Mouse (Mus musculus) hematopoietic stem cell, adult 5-6 weeks (primary cell): ENCODE results near the gene Ephb4. TPM values are rescaled to one million over a fixed set of nuclear protein-coding genes. Genes with fewer than 3 reads are reported as not detected.
A peak's percentile ranks its signal among the peaks of the same experiment; 100 is the strongest.

ENCODE experiments used
- ATAC-seq, 2 experiments: fragments of 125-278 bp in 1 of 2; replicated peaks in 1 of 2; 2 replicates each; pipeline ENCODE4 v1.8.0; 2016 to 2017; ENCODE audit warnings: inconsistent platforms in 2 of 2, mild to moderate bottlenecking in 2 of 2, moderate number of reproducible peaks in 2 of 2, low read depth in 1 of 2, moderate TSS enrichment in 1 of 2; ENCODE audit not compliant: low FRiP score in 2 of 2, poor library complexity in 2 of 2, severe bottlenecking in 2 of 2, insufficient read depth in 1 of 2, low TSS enrichment in 1 of 2
- total RNA-seq: library from RNA; stranded (forward); fragments of 172-1452, 232-1000 nt; gene quantifications from 2 replicates; pipeline ENCODE4 v1.2.3, GENCODE M21; 2017

The Ephb4 gene
- 1.3 and 3.7 TPM in 2 replicates for total RNA-seq

- peak; percentile 30 to 47; a peak in 2 of 4 replicates for ATAC-seq
Measured at GRCm38 (mm10) chr5:137349384-137350204, at the start of gene Ephb4. TSS of gene Ephb4 (plus strand) at chr5:137350109.

- no peak for ATAC-seq
Measured at GRCm38 (mm10) chr5:137301253-137301652, 48.7 kb upstream of the Ephb4 start.

- ATAC-seq, result no peak
Measured at GRCm38 (mm10) chr5:137303609-137304008, 46.3 kb upstream of the Ephb4 start.

- no peak for ATAC-seq
Measured at GRCm38 (mm10) chr5:137304165-137304564, 45.7 kb upstream of the Ephb4 start.

- ATAC-seq, result no peak
Measured at GRCm38 (mm10) chr5:137304816-137305215, 45.1 kb upstream of the Ephb4 start.

GRCm38 (mm10) chr5:137305822-137306221 lies 44.1 kb upstream of the Ephb4 start:
- no peak; a peak in 1 of 4 replicates for ATAC-seq

GRCm38 (mm10) chr5:137306439-137307005 lies 43.4 kb upstream of the Ephb4 start:
- ATAC-seq, result no peak

- peak; percentile 86 to 87 for ATAC-seq
Measured at GRCm38 (mm10) chr5:137307071-137307912, 42.6 kb upstream of the Ephb4 start, which contains the start of gene Srrt. TSS of gene Srrt (minus strand) at chr5:137307674.

- no peak for ATAC-seq
Measured at GRCm38 (mm10) chr5:137308356-137308755, 41.6 kb upstream of the Ephb4 start.

- peak; percentile 2 to 9; a peak in 2 of 4 replicates for ATAC-seq
Measured at GRCm38 (mm10) chr5:137313466-137314192, 36.3 kb upstream of the Ephb4 start.

GRCm38 (mm10) chr5:137314193-137315083 lies 35.5 kb upstream of the Ephb4 start, which contains the start of gene Trip6:
TSS of gene Trip6 (minus strand) at chr5:137314404.
- peak; percentile 29 to 30; a peak in 3 of 4 replicates for ATAC-seq

- ATAC-seq, result peak; percentile 47 to 69; a peak in 3 of 4 replicates
Measured at GRCm38 (mm10) chr5:137315084-137315903, 34.6 kb upstream of the Ephb4 start.

- ATAC-seq, result no peak
Measured at GRCm38 (mm10) chr5:137317361-137317760, 32.5 kb upstream of the Ephb4 start.

- ATAC-seq, result no peak
Measured at GRCm38 (mm10) chr5:137318570-137318969, 31.3 kb upstream of the Ephb4 start.

GRCm38 (mm10) chr5:137320996-137321395 lies 28.9 kb upstream of the Ephb4 start:
- no peak for ATAC-seq
